Mouse (Mus musculus) spleen, postnatal 36 days (tissue): ENCODE measurements around the gene Coro7.
A peak's percentile ranks its signal among the peaks of the same experiment; 100 is the strongest.
"Not testable (repeated sequence)": the region's sequence is repeated elsewhere in the genome, so short reads cannot be mapped to it uniquely, and the experiment has no call there.

Experiments used
- DNase-seq, 2 experiments: peaks; one replicate each; pipeline ENCODE4 v3.0.0; 2022; ENCODE audit warnings: low spot score in 2 of 2, mixed read lengths in 1 of 2

Coro7 gene

GRCm38 (mm10) chr16:4682628-4683179 lies 3.1 kb upstream of the Coro7 start:
- no peak for DNase-seq

DNA sequence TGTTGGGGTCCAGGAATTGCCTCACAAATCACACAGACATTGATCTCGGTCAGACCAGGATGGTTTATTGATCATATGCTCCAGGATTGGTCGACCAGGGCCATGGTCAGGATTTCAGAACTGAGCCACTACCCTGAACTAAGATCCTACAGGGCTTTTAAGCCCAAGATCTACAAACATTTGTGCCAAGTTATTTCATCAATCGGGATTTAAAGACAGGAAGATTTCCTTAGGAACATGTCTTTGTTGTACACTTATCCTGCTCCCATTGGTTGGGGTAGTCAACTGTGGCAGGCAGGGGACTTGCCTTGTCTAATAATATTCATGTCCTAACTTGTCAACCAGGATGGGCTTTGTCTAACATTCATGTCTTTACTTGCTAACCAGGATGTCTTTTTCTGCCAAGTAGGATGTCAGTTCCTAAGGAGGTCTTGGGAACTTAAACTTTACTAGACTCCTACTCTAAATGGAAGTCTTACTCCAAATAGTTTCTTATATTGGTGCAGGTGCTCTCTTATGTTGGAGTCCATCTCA lies 1.4 kb upstream of the Coro7 start:
- DNase-seq: not testable (repeated sequence)

GRCm38 (mm10) chr16:4678080-4678479 lies 1.5 kb downstream of the Coro7 start:
- peak in 1 of 2 experiments; percentile 16 for DNase-seq

GRCm38 (mm10) chr16:4676836-4677235 lies 2.7 kb downstream of the Coro7 start:
- no peak for DNase-seq

DNA sequence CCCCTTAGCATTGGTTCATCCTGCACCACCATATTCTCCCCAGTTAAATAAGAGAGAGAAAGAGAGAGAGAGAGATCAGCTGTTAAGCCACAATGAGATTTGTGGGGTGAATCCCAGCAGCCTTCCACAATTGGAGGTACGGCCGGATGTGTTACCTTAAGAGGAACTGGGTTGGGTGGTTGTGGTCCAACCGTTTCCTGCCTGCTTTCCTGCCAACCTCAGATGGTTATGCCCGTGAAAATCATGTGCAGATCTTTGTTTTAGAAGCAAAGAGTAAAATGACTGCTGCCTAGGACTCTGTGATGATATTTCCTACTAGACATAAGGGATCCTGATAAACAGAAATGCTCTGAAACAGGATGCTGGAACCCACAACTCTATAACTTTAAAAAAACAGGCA lies 5.5 kb downstream of the Coro7 start:
- DNase-seq: peak; percentile 67 to 69

- DNase-seq: no peak
Observed at GRCm38 (mm10) chr16:4670317-4670716, 9.3 kb downstream of the Coro7 start.

DNA sequence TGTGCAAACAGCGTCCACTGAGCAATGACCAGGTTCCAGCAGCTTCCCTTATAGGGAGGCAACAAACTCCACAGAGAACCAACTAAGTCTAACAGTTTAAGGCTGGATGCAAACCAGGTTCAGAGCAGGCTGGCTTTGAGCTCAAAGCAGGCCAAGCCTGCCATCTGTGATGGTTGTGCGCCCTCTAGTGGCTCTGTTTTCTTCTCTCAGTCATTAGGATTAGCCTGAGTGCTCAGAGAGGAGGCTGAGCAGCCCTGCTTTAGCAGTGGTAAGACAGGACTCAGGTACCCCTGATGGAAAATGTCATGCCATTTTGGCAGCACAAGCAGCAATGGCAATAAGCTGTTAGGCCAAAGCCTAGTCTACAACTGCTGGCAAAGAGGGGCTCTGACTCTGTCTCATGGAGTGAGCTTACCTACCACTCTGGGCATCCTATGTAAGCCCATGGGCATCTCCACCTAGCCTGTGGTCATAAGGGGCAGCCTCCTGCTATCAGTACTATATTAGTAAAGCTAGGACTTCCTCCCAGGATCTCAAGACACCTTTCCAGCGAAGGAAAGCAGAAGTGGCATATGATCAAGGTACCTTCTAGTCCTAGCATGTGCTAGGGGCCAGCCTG lies 12.3 kb downstream of the Coro7 start:
- DNase-seq: peak; percentile 73 to 79

DNA sequence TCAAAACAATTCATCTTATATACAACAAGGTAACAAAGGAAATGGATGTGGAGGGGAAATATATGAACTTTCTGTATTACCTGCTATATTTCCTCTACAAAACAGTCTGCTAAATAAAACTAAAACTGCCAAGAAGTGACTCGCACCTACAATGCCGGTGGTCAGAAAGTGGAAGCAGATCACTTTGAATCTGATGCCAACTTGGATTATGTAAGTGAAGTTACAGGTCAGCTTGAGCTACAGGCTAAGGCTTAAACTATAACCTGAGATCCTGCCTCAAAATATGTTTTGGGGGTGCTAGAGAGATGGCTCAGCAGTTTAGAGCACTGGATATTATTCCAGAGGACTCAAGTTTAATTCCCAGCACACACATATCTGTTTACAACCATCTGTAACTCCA lies 13.9 kb downstream of the Coro7 start:
- DNase-seq: no peak

- DNase-seq: no peak
Observed at GRCm38 (mm10) chr16:4663806-4664205, 15.8 kb downstream of the Coro7 start.

GRCm38 (mm10) chr16:4661605-4662004 lies 18.0 kb downstream of the Coro7 start:
- no peak for DNase-seq

DNA sequence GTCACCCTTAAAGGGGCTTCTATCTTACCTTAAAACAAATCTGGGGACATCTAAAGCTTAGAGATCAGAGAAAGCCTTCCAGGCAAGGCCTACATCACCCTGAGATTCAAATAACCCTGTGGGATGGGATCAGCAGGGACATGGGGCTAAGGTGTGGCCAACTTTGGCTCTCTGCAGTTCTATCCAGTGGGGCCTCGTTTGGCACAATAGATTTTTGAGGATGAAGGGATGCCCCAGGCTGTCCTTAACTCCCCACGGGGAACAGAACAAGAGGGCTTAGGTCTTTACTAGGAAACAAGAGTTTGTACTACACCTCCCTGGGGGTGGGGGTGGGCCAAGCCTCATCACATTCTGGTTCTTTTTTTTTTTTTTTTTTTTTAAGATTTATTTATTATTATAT lies 20.3 kb downstream of the Coro7 start:
- no peak for DNase-seq

GRCm38 (mm10) chr16:4658781-4659245 lies 20.8 kb downstream of the Coro7 start:
- no peak for DNase-seq

DNA sequence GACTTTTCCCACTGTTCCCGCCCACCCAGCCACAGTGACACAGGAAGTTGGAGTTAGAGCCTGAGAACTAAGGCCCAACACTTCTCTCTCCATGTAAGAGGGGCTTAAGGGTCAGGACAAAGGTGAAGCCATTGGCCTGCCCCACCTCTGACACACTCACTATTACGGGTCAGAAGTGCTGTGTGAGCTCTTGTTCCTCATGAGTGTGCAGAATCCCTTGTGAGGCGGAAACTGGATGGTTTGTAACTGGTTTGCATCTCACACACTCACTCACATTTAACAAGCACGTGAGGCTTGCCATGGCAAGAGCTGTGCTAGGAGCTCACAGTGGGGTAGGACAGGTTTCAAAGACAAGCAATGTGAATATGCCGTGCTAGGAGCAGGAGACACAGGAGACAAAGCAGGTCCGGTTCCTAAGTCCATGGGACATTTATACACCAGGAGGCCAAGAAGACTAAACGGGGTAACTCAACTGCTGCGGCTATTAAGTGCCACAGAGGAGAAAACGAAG lies 23.0 kb downstream of the Coro7 start:
- DNase-seq: no peak

DNA sequence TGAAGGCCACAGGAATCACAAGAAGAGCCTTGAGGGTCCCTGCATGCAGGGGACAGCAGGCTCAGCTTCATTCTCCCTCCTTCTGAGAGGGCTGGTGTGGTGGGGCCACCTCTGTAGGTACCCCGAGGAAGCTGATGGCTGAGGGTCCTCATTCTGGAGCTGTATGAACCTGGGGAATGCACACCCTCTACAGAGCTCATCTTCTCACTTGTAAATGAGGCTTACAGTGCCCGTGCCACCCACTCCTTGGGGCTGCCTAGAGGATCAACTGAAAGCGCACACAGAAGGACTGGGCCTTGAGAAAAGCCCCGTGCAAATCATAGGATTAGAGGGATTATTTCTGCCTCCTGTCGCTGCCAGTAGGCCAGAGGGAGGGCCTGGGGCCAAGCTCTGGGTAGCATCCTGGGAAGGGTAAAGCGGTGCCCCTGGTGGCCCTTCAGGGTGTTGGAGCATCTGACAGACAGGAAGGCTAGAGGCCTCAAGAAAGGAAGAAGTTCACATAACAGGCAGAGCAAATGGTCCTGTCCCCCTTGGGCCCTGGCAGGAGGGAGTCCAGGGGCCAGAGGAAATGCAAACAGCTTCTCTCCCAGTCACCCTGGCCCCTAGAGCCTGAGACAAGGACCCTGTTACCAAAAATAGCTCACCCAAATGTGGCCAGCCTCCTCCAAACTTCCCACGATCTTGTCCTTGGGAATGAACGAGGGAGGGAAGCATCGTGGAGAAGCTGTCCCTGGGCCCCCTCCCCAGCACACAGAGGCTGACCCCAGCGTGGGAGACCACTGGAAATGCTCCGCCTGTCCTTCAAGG lies 23.6 kb downstream of the Coro7 start:
- no peak for DNase-seq

GRCm38 (mm10) chr16:4655251-4655734 lies 24.3 kb downstream of the Coro7 start:
- DNase-seq: no peak

GRCm38 (mm10) chr16:4654706-4655105 lies 24.9 kb downstream of the Coro7 start:
- no peak for DNase-seq

- DNase-seq: no peak
Observed at GRCm38 (mm10) chr16:4652707-4653416, 26.7 kb downstream of the Coro7 start.

- DNase-seq: no peak
Observed at GRCm38 (mm10) chr16:4651624-4652023, 28.0 kb downstream of the Coro7 start.

DNA sequence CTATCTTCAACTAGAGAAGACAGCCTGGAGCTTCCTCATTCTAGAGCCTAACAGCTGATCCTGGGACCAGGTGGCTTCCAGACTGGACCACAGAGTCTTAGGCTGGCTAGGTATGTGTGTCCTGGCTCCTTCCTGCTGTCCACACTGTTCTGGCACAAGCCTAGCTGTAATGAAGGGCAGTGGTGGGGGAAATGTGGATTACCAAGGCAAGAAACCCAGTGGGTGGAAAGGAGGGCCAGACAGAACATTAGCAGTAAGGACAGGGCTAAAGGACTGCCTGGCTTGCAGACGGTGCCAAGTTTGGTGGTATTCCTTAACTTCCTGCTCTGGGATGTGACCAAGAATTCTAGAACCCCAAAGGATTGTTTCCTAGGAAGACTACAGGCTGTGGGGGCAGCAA lies 28.5 kb downstream of the Coro7 start:
- no peak for DNase-seq

GRCm38 (mm10) chr16:4650161-4650560 lies 29.4 kb downstream of the Coro7 start:
- no peak for DNase-seq

DNA sequence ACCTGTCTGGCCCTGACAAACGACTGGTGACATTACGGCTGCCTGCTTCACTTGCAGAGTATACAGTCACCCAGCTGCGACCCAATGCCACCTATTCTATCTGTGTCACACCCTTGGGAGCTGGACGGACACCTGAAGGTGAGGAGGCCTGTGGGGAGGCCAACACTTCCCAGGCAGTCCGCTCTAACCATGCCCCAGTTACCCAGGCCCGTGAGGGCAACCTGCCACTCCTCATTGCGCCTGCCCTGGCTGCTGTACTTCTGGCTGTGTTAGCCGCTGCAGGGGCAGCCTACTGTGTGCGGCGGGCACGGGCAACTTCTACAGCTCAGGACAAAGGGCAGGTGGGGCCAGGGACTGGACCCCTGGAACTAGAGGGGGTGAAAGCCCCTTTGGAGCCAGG lies 29.9 kb downstream of the Coro7 start:
- DNase-seq: no peak

- DNase-seq: no peak
Observed at GRCm38 (mm10) chr16:4649211-4649610, 30.4 kb downstream of the Coro7 start.
